ENCODE assay signal across 18 mouse cellular contexts in the genomic region with DNA sequence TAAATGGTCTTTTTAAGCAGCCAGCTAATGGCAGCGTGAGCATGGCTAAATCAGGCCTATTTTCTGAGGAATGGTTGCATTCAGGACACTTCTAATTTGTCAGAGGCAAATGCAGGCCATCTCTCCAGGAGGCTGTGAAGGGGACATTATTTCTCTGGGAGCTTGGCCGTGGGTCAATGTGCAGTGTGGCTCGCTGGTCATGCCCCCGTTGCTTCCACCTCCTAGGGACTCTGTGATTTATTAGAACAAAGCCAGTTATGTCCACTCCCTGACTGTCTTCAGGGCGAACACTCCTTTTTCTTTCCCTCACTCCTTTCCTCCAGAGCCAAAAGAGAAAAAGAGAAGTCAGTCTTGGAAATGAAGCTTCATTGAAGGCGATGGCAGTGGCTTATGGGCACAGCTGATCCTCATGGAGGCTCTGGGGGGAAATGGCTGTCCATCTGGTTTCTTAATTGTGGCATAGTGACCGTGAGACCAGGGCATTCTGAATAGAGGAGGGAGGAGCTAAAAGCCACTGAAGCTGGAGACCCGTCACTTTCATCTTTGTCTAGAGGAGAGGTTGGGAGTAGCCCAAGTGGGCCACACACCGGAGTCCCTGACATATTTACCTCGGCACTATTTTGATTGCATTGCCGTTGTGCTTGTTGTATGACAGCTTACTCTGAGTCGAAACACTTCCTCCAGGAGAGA.
DNase-seq lines count a peak whose midpoint lies in the region; ATAC-seq and TF ChIP-seq lines count a peak whose summit lies in the region.
"Had no signal": no experiment of that assay in that cellular context is flagged by ENCODE, and none has a peak within 500 bp of the region (broad histone marks: within the 10 kb centered on the region; RNA-seq: fewer than 3 reads in every experiment).

No protein-coding gene starts in this region.

- H3K27ac ChIP-seq in hindbrain, embryonic 10.5 days, result peak overlapping the region; percentile 54
- H3K27ac ChIP-seq in hindbrain, embryonic 13.5 days, result no peak overlapping the region
- H3K27ac ChIP-seq in hindbrain, postnatal 0 days, result peak overlapping the region; percentile 32; the same call in 1 of the 2 replicates
- H3K27ac ChIP-seq: layer of hippocampus, adult 2 months; lung, embryonic 15.5 days had no signal

- no peak overlapping the region for H3K9ac ChIP-seq in hindbrain, embryonic 13.5 days
- H3K9ac ChIP-seq in hindbrain, postnatal 0 days (replicated peaks; ENCODE audit: low read length), result no peak overlapping the region
- H3K9ac ChIP-seq: lung, embryonic 15.5 days had no signal

- peak; percentile 22 for DNase-seq in hindbrain, embryonic 10.5 days (ENCODE audit: low spot score)
- peak; percentile 8 for DNase-seq in ovary, adult 18-20 months (ENCODE audit: low spot score)
- DNase-seq in ovary, postnatal 10 days (ENCODE audit: low spot score), result no peak
- DNase-seq in hindbrain, postnatal 0 days (ENCODE audit: low spot score), result peak; percentile 37
- DNase-seq in adrenal gland, adult 8-10 months, result no peak
- DNase-seq in left cerebral cortex, adult 18-20 months (ENCODE audit: low spot score in 2 of 2), result no peak
- no peak for DNase-seq in testis, postnatal 10 days (ENCODE audit: low spot score)
- DNase-seq: cerebellum, adult 11 months; gastrocnemius, postnatal 25 days; heart, postnatal 36 days; kidney, adult 9 months; thymus, postnatal 36 days had no signal

- no peaks in the 10 kb centered on the region for H3K9me3 ChIP-seq in hindbrain, embryonic 10.5 days
- no peaks in the 10 kb centered on the region for H3K9me3 ChIP-seq in hindbrain, embryonic 13.5 days
- H3K9me3 ChIP-seq in hindbrain, postnatal 0 days (ENCODE audit: low read length), result no peaks in the 10 kb centered on the region
- H3K9me3 ChIP-seq: lung, embryonic 15.5 days had no signal

- TF ChIP-seq CTCF in hindbrain, postnatal 0 days (IDR thresholded peaks at IDR 0.05; ENCODE audit: low read depth), result no peak

- WGBS in hindbrain, embryonic 10.5 days, result 33% methylated on average over 12 of the region's 12 CpGs
- WGBS in hindbrain, embryonic 13.5 days, result 26% methylated on average over 12 of the region's 12 CpGs
- 20% methylated on average over 12 of the region's 12 CpGs for WGBS in hindbrain, postnatal 0 days

- no peak for ATAC-seq in hindbrain, embryonic 13.5 days (ENCODE audit: low FRiP score)
- ATAC-seq in hindbrain, postnatal 0 days, result 0 out of 2 replicates have a peak, but pooled peaks have one; percentile 51

- peaks cover 25% of the 10 kb centered on the region for H3K4me1 ChIP-seq in hindbrain, embryonic 10.5 days (replicated peaks)
- H3K4me1 ChIP-seq in hindbrain, embryonic 13.5 days (replicated peaks), result peaks cover 10% of the 10 kb centered on the region; the same call in 1 of the 2 replicates
- H3K4me1 ChIP-seq in hindbrain, postnatal 0 days (ENCODE audit: insufficient read depth, low read length), result peaks cover 6% of the 10 kb centered on the region; the same call in 1 of the 2 replicates

- no peak overlapping the region for H3K4me2 ChIP-seq in hindbrain, embryonic 13.5 days
- H3K4me2 ChIP-seq in hindbrain, postnatal 0 days (ENCODE audit: low read depth, low read length), result no peak overlapping the region
- H3K4me2 ChIP-seq: heart, embryonic 11.5 days; liver, embryonic 11.5 days; lung, embryonic 15.5 days had no signal

- H3K36me3 ChIP-seq in hindbrain, embryonic 10.5 days, result no peaks in the 10 kb centered on the region
- no peaks in the 10 kb centered on the region for H3K36me3 ChIP-seq in hindbrain, embryonic 13.5 days
- H3K36me3 ChIP-seq in hindbrain, postnatal 0 days (ENCODE audit: insufficient read depth, low read length), result no peaks in the 10 kb centered on the region
- H3K36me3 ChIP-seq: lung, embryonic 15.5 days had no signal

- no peaks in the 10 kb centered on the region for H3K27me3 ChIP-seq in hindbrain, embryonic 10.5 days (ENCODE audit: insufficient read depth, poor library complexity, severe bottlenecking)
- no peaks in the 10 kb centered on the region for H3K27me3 ChIP-seq in hindbrain, embryonic 13.5 days
- no peaks in the 10 kb centered on the region for H3K27me3 ChIP-seq in hindbrain, postnatal 0 days (ENCODE audit: insufficient read depth, low read length)
- H3K27me3 ChIP-seq: lung, embryonic 15.5 days had no signal

- H3K4me3 ChIP-seq in hindbrain, embryonic 10.5 days, result no peak overlapping the region
- no peak overlapping the region for H3K4me3 ChIP-seq in hindbrain, embryonic 13.5 days
- H3K4me3 ChIP-seq in hindbrain, postnatal 0 days (ENCODE audit: low read length), result no peak overlapping the region
- H3K4me3 ChIP-seq: erythroblast, embryonic 14.5 days; layer of hippocampus, adult 2 months; lung, embryonic 15.5 days had no signal

Comparison
In these comparisons a context has a peak if more than half of its experiments do, and no peak if none do; other contexts are left out.
1. DNase-seq: peak in hindbrain, embryonic 10.5 days (single experiment), ovary, adult 18-20 months (single experiment) and hindbrain, postnatal 0 days (single experiment); none in ovary, postnatal 10 days (single experiment), adrenal gland, adult 8-10 months (single experiment), left cerebral cortex, adult 18-20 months (0 of 2) and testis, postnatal 10 days (single experiment).